Mouse (Mus musculus) heart, embryonic 16.5 days (tissue): ENCODE data around the gene Gabra1. TPM values are rescaled to one million over a fixed set of nuclear protein-coding genes. Genes with fewer than 3 reads are reported as not detected.
A peak's percentile ranks its signal among the peaks of the same experiment; 100 is the strongest.

Experiments
- ATAC-seq: fragments of 200-750 bp; cut with Nextera tagmentation; replicated peaks from 2 replicates; pipeline ENCODE4 v1.8.0; 2017; ENCODE audit warnings: moderate number of reproducible peaks; ENCODE audit not compliant: insufficient read depth, low FRiP score; ENCODE audit errors: extremely low read depth
- H3K27ac ChIP-seq: fragments of 300-500 bp; sonication (generic); 2 replicates; pipeline ENCODE4 v1.5.1; 2014; ENCODE audit warnings: mild to moderate bottlenecking, low read length, control low read depth, moderate library complexity
- H3K27me3 ChIP-seq: fragments of 300-500 bp; sonication (generic); 2 replicates; pipeline ENCODE4 v1.6.1; 2014; ENCODE audit warnings: low read length, mixed read lengths; ENCODE audit not compliant: control insufficient read depth, insufficient read depth
- H3K36me3 ChIP-seq: fragments of 300-500 bp; sonication (generic); 2 replicates; pipeline ENCODE4 v1.6.1; 2014; ENCODE audit not compliant: control insufficient read depth, insufficient read depth
- H3K4me1 ChIP-seq: fragments of 300-500 bp; sonication (generic); 2 replicates; pipeline ENCODE4 v1.6.1; 2014; ENCODE audit warnings: low read length, mixed read lengths; ENCODE audit not compliant: control insufficient read depth, insufficient read depth
- H3K4me2 ChIP-seq: fragments of 300-500 bp; sonication (generic); 2 replicates; pipeline ENCODE4 v1.6.1; 2014; ENCODE audit warnings: low read depth, mild to moderate bottlenecking, control low read depth, low read length
- H3K4me3 ChIP-seq: fragments of 300-500 bp; sonication (generic); 2 replicates; pipeline ENCODE4 v1.5.1; 2014; ENCODE audit warnings: mild to moderate bottlenecking, control low read depth, low read length
- H3K9ac ChIP-seq: fragments of 300-500 bp; sonication (generic); 2 replicates; pipeline ENCODE4 v1.6.1; 2014; ENCODE audit warnings: low read length, control low read depth
- H3K9me3 ChIP-seq: fragments of 300-500 bp; sonication (generic); replicated peaks from 2 replicates; pipeline ENCODE4 v1.6.1; 2016; ENCODE audit warnings: low read length; ENCODE audit not compliant: control insufficient read depth
- WGBS: fragments of 180-500 bp; shearing (Covaris S2); extraction: QIAGEN DNeasy Blood & Tissue Kit; methylation state at CpG from one replicate; pipeline ENCODE4 v1.1.7; 2014; 5-methylcytosine and 5-hydroxymethylcytosine counted together
- polyA plus RNA-seq: library from polyadenylated mRNA; unstranded; fragments of >200 nt; fragmentation: Nextera tagmentation; extraction: Ambion mirVana; gene quantifications from 2 replicates; pipeline ENCODE4 v1.2.1, GENCODE M21; 2015

The Gabra1 gene
- polyA plus RNA-seq, result 0.79 and 1.0 TPM in 2 replicates

GRCm38 (mm10) chr11:42182825-42183152 is at the start of gene Gabra1:
Gene Gabra1, minus strand, starts transcription at chr11:42182930.
- H3K4me1 ChIP-seq, result peaks cover 3% of the 10 kb centered on the region; the same call in 1 of the 2 replicates
- no peak; the same call in 1 of the 2 replicates for ATAC-seq
- peak within 1 kb of the TSS; percentile 59 for H3K9ac ChIP-seq
- H3K36me3 ChIP-seq, result no peaks in the 10 kb centered on the region
- no peaks in the 10 kb centered on the region for H3K9me3 ChIP-seq
- peaks cover 7% of the 10 kb centered on the region for H3K27me3 ChIP-seq
- peak within 1 kb of the TSS; percentile 60 for H3K4me3 ChIP-seq
- 3% methylated on average over 13 of the region's 13 CpGs for WGBS
- no peak within 1 kb of the TSS for H3K27ac ChIP-seq
- H3K4me2 ChIP-seq, result peak within 1 kb of the TSS; percentile 88

DNA sequence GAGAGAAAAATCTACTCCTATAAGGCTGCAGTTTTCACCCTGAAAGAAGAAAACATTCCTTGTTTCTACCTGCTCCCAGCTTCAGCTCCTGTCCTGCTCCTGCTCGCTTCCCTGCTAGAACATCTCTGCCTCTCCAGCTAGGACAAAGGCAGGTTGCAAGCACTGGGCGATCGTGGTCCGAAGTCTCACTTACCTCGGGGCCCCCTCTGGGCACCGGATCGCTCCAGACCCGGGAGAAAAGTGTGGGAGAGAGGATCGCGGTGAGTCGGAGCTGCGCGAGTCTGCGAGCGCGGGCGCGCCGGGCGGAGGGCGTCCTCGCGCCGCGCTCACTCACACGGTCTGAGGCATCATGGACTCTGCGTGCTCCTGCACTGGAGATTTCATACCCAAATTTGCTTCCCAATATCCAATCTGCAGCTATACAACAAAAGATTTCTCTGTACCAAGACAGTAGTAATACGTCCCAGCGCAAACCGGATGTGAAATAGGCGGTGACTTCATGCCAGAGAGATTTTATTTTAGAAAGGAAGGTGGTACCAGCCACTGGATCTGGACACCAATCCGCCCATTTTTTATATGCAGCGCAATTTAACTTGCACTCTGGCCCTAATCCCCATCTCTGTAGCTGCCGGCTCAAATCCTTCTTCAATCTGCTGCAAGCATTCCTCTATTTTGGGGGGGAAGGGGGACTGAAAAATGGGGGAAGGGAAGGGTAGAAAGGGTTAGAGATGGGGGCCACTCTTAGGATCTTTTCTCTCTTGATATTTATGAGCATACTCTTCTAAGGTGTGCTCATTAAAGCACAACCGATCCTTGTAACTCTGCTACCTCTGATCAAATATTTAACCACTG is 531 bp downstream of the Gabra1 start:
- Histone ChIP-seq H3K27ac (no peak overlapping the region), H3K4me3 (peak overlapping the region; percentile 60), H3K9me3 (no peaks in the 10 kb centered on the region), H3K4me1 (peaks cover 3% of the 10 kb centered on the region; the same call in 1 of the 2 replicates), H3K9ac (peak overlapping the region; percentile 59), H3K36me3 (no peaks in the 10 kb centered on the region), H3K27me3 (peaks cover 7% of the 10 kb centered on the region), H3K4me2 (peak overlapping the region; percentile 88)
- under 1% methylated on average over 34 of the region's 35 CpGs for WGBS
- peak; percentile 58 for ATAC-seq

DNA sequence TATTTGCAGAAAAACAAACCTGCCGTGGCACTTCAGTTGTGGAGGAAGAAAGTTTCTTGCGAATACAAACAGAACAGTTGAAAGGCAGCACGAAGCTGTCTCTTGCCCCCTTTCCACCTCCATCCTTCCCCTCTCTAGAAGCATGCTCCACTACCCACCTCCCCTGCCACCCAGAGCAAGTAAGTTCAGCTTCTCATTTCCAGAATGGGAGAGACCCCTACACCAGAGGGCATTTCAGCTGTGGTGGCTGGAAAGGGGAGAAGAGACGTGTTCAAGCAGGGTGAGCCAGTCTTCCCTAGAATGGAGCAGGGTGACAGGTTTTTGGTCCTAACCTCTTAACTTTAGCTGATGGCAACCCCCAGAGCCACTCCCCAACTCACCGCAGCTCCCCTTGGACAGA is 1.3 kb downstream of the Gabra1 start:
- peaks cover 3% of the 10 kb centered on the region; the same call in 1 of the 2 replicates for H3K4me1 ChIP-seq
- peak overlapping the region; percentile 88 for H3K4me2 ChIP-seq
- H3K9me3 ChIP-seq, result no peaks in the 10 kb centered on the region
- no peak for ATAC-seq
- H3K36me3 ChIP-seq, result no peaks in the 10 kb centered on the region
- H3K9ac ChIP-seq, result no peak overlapping the region
- peaks cover 7% of the 10 kb centered on the region for H3K27me3 ChIP-seq
- H3K4me3 ChIP-seq, result peak overlapping the region; percentile 60
- 24% methylated on average over 5 of the region's 5 CpGs for WGBS
- no peak overlapping the region for H3K27ac ChIP-seq

DNA sequence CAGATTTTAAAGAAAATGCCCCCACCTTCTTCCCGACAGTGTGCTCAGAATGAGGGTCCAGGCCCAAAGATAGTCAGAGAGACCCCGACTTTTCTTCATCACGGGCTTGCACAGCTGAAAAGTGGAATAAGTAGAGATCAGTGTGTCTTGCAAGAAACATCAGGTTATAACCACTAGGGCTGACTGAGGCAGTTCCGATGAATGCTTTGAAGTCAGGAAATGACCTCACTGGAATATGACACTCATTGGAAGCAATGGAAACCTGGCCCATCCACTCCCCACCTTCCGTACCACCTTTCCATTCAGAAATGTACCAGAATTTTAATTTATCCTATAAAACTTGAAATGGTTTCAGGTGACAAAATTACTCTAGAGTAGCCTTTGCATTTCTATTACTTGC is 3.2 kb downstream of the Gabra1 start:
- no peaks in the 10 kb centered on the region for H3K36me3 ChIP-seq
- no peaks in the 10 kb centered on the region for H3K9me3 ChIP-seq
- H3K4me1 ChIP-seq, result peaks cover 3% of the 10 kb centered on the region; the same call in 1 of the 2 replicates
- H3K27me3 ChIP-seq, result peaks cover 7% of the 10 kb centered on the region
- no peak overlapping the region for H3K27ac ChIP-seq
- ATAC-seq, result no peak
- no peak overlapping the region for H3K9ac ChIP-seq
- H3K4me3 ChIP-seq, result no peak overlapping the region
- WGBS, result 77% methylated on average over 5 of the region's 5 CpGs
- H3K4me2 ChIP-seq, result no peak overlapping the region

DNA sequence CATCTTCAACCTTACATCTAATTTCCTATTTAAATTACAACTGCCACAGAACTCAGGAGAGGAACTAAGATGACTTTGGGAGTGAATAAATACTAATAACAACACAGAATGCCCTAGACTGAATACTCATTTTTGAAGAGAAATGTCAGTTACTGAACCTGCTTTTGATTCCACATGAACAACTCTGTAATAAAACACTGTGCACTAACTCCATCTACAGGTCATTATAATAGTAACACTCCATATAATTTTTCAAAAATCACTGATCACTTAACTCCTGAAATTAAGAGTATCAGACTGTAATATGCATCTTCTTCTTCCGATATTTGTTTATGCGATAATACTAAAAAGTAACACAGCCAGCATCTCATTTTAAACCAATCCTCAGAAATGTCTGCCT is 4.4 kb downstream of the Gabra1 start:
- Histone ChIP-seq H3K9me3 (no peaks in the 10 kb centered on the region), H3K36me3 (no peaks in the 10 kb centered on the region), H3K27ac (no peak overlapping the region), H3K4me3 (no peak overlapping the region), H3K4me1 (peaks cover 3% of the 10 kb centered on the region; the same call in 1 of the 2 replicates), H3K27me3 (peaks cover 7% of the 10 kb centered on the region), H3K4me2 (no peak overlapping the region), H3K9ac (no peak overlapping the region)
- 76% methylated on average over 2 of the region's 2 CpGs for WGBS
- ATAC-seq, result no peak

DNA sequence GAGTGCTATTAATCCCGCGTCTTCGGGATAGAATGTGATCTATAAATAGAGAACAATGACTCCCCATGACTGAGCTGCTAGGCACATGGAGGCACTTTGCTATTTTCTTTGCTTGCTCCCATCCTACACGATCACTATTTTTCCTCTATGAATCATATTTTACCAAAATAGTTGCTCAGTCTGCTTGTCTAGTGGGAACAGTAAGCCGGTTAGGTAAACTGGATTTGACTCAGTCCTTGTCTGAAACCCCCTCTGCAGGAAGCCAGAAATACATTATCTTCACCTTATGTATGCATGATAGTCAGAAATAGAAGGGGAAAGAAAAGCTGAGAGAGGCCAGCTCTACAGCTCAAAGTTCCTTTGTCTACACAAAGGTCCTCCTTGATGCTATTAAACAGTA is 31.3 kb downstream of the Gabra1 start:
- no peak; the same call in 1 of the 2 replicates for ATAC-seq
- Histone ChIP-seq H3K4me1 (peaks cover 4% of the 10 kb centered on the region; the same call in 1 of the 2 replicates), H3K9ac (no peak overlapping the region), H3K27ac (no peak overlapping the region), H3K27me3 (no peaks in the 10 kb centered on the region), H3K4me3 (no peak overlapping the region), H3K4me2 (no peak overlapping the region), H3K36me3 (no peaks in the 10 kb centered on the region), H3K9me3 (no peaks in the 10 kb centered on the region)
- 41% methylated on average over 5 of the region's 5 CpGs for WGBS

- Histone ChIP-seq H3K9me3 (no peaks in the 10 kb centered on the region), H3K27ac (no peak overlapping the region), H3K4me1 (no peaks in the 10 kb centered on the region), H3K4me2 (no peak overlapping the region), H3K27me3 (no peaks in the 10 kb centered on the region), H3K4me3 (no peak overlapping the region), H3K9ac (no peak overlapping the region), H3K36me3 (no peaks in the 10 kb centered on the region)
- 89% methylated on average over 1 of the region's 1 CpGs for WGBS
- ATAC-seq, result no peak
Observed at GRCm38 (mm10) chr11:42116931-42117330, 65.8 kb downstream of the Gabra1 start.

- H3K4me3 ChIP-seq, result no peak overlapping the region
- ATAC-seq, result no peak
- H3K4me2 ChIP-seq, result no peak overlapping the region
- WGBS, result 45% methylated on average over 1 of the region's 1 CpGs
- H3K4me1 ChIP-seq, result no peaks in the 10 kb centered on the region
- no peaks in the 10 kb centered on the region for H3K27me3 ChIP-seq
- no peaks in the 10 kb centered on the region for H3K9me3 ChIP-seq
- H3K27ac ChIP-seq, result no peak overlapping the region
- no peak overlapping the region for H3K9ac ChIP-seq
- H3K36me3 ChIP-seq, result no peaks in the 10 kb centered on the region
Observed at GRCm38 (mm10) chr11:42110051-42110450, 72.7 kb downstream of the Gabra1 start.

DNA sequence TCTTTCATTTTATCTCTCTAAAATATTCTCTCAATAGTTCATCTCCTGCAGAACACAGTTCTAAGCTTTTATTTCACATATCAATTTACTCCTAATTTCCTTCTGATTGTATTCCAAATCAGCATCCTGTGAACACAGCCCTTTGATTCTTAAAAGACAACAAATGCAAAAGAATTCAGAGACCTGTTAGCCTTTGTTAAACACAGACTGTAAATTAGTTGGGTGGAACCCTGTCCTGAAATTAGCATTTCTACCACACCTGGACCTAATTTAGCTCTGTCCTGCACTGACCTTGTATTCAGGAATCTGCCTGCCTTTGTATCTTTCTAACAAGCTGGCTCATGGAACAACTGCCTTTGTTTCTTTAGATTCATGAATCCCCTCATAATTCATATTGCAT is 73.1 kb downstream of the Gabra1 start:
- Histone ChIP-seq H3K9ac (no peak overlapping the region), H3K4me3 (no peak overlapping the region), H3K36me3 (no peaks in the 10 kb centered on the region), H3K27ac (no peak overlapping the region), H3K9me3 (no peaks in the 10 kb centered on the region), H3K4me2 (no peak overlapping the region), H3K4me1 (no peaks in the 10 kb centered on the region), H3K27me3 (no peaks in the 10 kb centered on the region)
- no peak for ATAC-seq
